In genomic region chr11:96878715-96879114, GRCm38 (mm10) we compare ENCODE assay signal across 15 mouse cellular contexts. TPM values are rescaled to one million over a fixed set of nuclear protein-coding genes. Genes with fewer than 3 reads are reported as not detected.
DNase-seq lines count a peak whose midpoint lies in the region; ATAC-seq lines count a peak whose summit lies in the region.
"Had no signal": no experiment of that assay in that cellular context is flagged by ENCODE, and none has a peak within 500 bp of the region (broad histone marks: within the 10 kb centered on the region; RNA-seq: fewer than 3 reads in every experiment).

No protein-coding gene starts in this region.

- H3K4me2 ChIP-seq in midbrain, embryonic 11.5 days: no peak overlapping the region
- H3K4me2 ChIP-seq: embryonic facial prominence, embryonic 15.5 days; limb, embryonic 12.5 days; lung, embryonic 14.5 days had no signal

- peak; percentile 57 for ATAC-seq in granulocyte monocyte progenitor cell, adult 5-6 weeks (replicated peaks; ENCODE audit: poor library complexity, severe bottlenecking)
- no peak for ATAC-seq in midbrain, embryonic 11.5 days (ENCODE audit: low FRiP score)
- no peak for ATAC-seq in megakaryocyte, adult 5-6 weeks (ENCODE audit: poor library complexity, severe bottlenecking)
- ATAC-seq: Patski had no signal

- WGBS in midbrain, embryonic 11.5 days: 20% methylated on average over 3 of the region's 3 CpGs

- DNase-seq in retina, postnatal 1 day: peak; percentile 57
- no peak for DNase-seq in retina, embryonic 14.5 days (ENCODE audit: low spot score)
- DNase-seq in midbrain, embryonic 11.5 days (ENCODE audit: low spot score, missing footprints): no peak
- no peak for DNase-seq in thymus, postnatal 14 days
- no peak for DNase-seq in left cerebral cortex, adult 18-20 months (ENCODE audit: low spot score in 2 of 2)
- DNase-seq: lung, embryonic 14.5 days had no signal

- peak overlapping the region; percentile 46 for H3K9ac ChIP-seq in midbrain, embryonic 11.5 days (ENCODE audit: low read length)
- H3K9ac ChIP-seq: embryonic facial prominence, embryonic 15.5 days; limb, embryonic 12.5 days; lung, embryonic 14.5 days had no signal

- H3K36me3 ChIP-seq in midbrain, embryonic 11.5 days (ENCODE audit: control insufficient read depth, insufficient read depth, low read length): no peaks in the 10 kb centered on the region
- H3K36me3 ChIP-seq: embryonic facial prominence, embryonic 15.5 days; limb, embryonic 12.5 days had no signal

- H3K27me3 ChIP-seq in midbrain, embryonic 11.5 days (ENCODE audit: control insufficient read depth, insufficient read depth, low read length): no peaks in the 10 kb centered on the region

- peaks cover 54% of the 10 kb centered on the region for H3K4me1 ChIP-seq in midbrain, embryonic 11.5 days (ENCODE audit: control insufficient read depth, insufficient read depth, low read length)

- H3K9me3 ChIP-seq in midbrain, embryonic 11.5 days (ENCODE audit: control insufficient read depth, low read length): no peaks in the 10 kb centered on the region
- H3K9me3 ChIP-seq: embryonic facial prominence, embryonic 15.5 days; limb, embryonic 12.5 days had no signal

- peak overlapping the region; percentile 100 for H3K27ac ChIP-seq in midbrain, embryonic 11.5 days (ENCODE audit: low read depth, low read length)
- H3K27ac ChIP-seq: embryonic facial prominence, embryonic 15.5 days; limb, embryonic 12.5 days had no signal

- H3K4me3 ChIP-seq in midbrain, embryonic 11.5 days (ENCODE audit: low read depth, low read length): no peak overlapping the region
- H3K4me3 ChIP-seq: embryonic facial prominence, embryonic 15.5 days; limb, embryonic 12.5 days; megakaryocyte, embryonic 14.5 days had no signal

RNA-seq across cellular contexts. Expression of gene Copz2, which starts 29.0 kb away (rescaled TPM):
- total RNA-seq in granulocyte monocyte progenitor cell, adult 5-6 weeks (2014; fragmentation: Nextera tagmentation): 1.4 and 7.4 TPM in 2 replicates
- 3.9 and 4.4 TPM in 2 replicates for total RNA-seq in granulocyte monocyte progenitor cell, adult 5-6 weeks (2017)
- 47.5 and 51.1 TPM in 2 replicates for polyA plus RNA-seq in midbrain, embryonic 11.5 days (2014; fragmentation: Nextera tagmentation; extraction: Ambion mirVana)
- 1 to 10 TPM; 5.9 to 6.3 TPM for total RNA-seq in left cerebral cortex, adult 18-20 months (2021)
- 2.0 and 4.2 TPM in 2 replicates for total RNA-seq in megakaryocyte, adult 5-6 weeks (2015)
- total RNA-seq in megakaryocyte, adult 5-6 weeks (2017): 0.28 and 0.92 TPM in 2 replicates
- total RNA-seq: neutrophil, adult 5-6 weeks had no signal

RNA-seq across cellular contexts. Expression of gene Cdk5rap3, which starts 37.6 kb away (rescaled TPM):
- total RNA-seq in granulocyte monocyte progenitor cell, adult 5-6 weeks (2014; fragmentation: Nextera tagmentation): 53.6 and 66.7 TPM in 2 replicates
- total RNA-seq in granulocyte monocyte progenitor cell, adult 5-6 weeks (2017): 68.4 and 68.9 TPM in 2 replicates
- 91.4 and 92.8 TPM in 2 replicates for polyA plus RNA-seq in midbrain, embryonic 11.5 days (2014; fragmentation: Nextera tagmentation; extraction: Ambion mirVana)
- total RNA-seq in left cerebral cortex, adult 18-20 months (2021): 10 to 100 TPM; 27.5 to 31.8 TPM
- total RNA-seq in megakaryocyte, adult 5-6 weeks (2015): 17.5 and 21.1 TPM in 2 replicates
- total RNA-seq in megakaryocyte, adult 5-6 weeks (2017): 23.9 and 37.3 TPM in 2 replicates

RNA-seq across cellular contexts. Expression of gene Nfe2l1, which starts 48.9 kb away (rescaled TPM):
- 22.2 and 39.8 TPM in 2 replicates for total RNA-seq in granulocyte monocyte progenitor cell, adult 5-6 weeks (2014; fragmentation: Nextera tagmentation)
- 35.2 and 39.9 TPM in 2 replicates for total RNA-seq in granulocyte monocyte progenitor cell, adult 5-6 weeks (2017)
- polyA plus RNA-seq in midbrain, embryonic 11.5 days (2014; fragmentation: Nextera tagmentation; extraction: Ambion mirVana): 31.7 and 35.2 TPM in 2 replicates
- 100 to 1,000 TPM; 292 to 305 TPM for total RNA-seq in left cerebral cortex, adult 18-20 months (2021)
- 30.0 and 32.6 TPM in 2 replicates for total RNA-seq in megakaryocyte, adult 5-6 weeks (2015)
- total RNA-seq in megakaryocyte, adult 5-6 weeks (2017): 30.2 and 31.1 TPM in 2 replicates

RNA-seq across cellular contexts. Expression of gene Prr15l, which starts 49.2 kb away (rescaled TPM):
- total RNA-seq in granulocyte monocyte progenitor cell, adult 5-6 weeks (2014; fragmentation: Nextera tagmentation): not detected in 2 replicates
- total RNA-seq in granulocyte monocyte progenitor cell, adult 5-6 weeks (2017): 0.67 TPM in 1 of 2 replicates, not detected in the other
- polyA plus RNA-seq in midbrain, embryonic 11.5 days (2014; fragmentation: Nextera tagmentation; extraction: Ambion mirVana): 0.12 and 0.19 TPM in 2 replicates
- total RNA-seq in left cerebral cortex, adult 18-20 months (2021): not detected
- 0.07 TPM in 1 of 2 replicates, not detected in the other for total RNA-seq in megakaryocyte, adult 5-6 weeks (2015)
- total RNA-seq in megakaryocyte, adult 5-6 weeks (2017): 0.16 and 0.29 TPM in 2 replicates
- polyA plus RNA-seq: cortical plate, adult 2 months; frontal cortex, adult 2 months had no signal

Comparison
In these comparisons a context has a peak if more than half of its experiments do, and no peak if none do; other contexts are left out.
1. RNA of gene Nfe2l1, which starts 48.9 kb away (total RNA-seq): 292 to 305 TPM in left cerebral cortex, adult 18-20 months; 22.2 to 39.9 TPM in granulocyte monocyte progenitor cell, adult 5-6 weeks and 30.0 to 32.6 TPM in megakaryocyte, adult 5-6 weeks; every median in the first group is over 4 times any median in the second.